Mouse (Mus musculus) lung, adult 2 months (tissue): ENCODE results near the gene Ogfod1.

Experiments used
- CTCF ChIP-seq: fragments of 200-500 bp; IDR thresholded peaks from 2 replicates; pipeline ENCODE4 v1.5.1; 2011; ENCODE audit warnings: mild to moderate bottlenecking, low read length, control low read depth; ENCODE audit not compliant: insufficient read depth
- POLR2A ChIP-seq: fragments of 200-500 bp; IDR thresholded peaks from 2 replicates; pipeline ENCODE4 v1.6.1; 2011; ENCODE audit warnings: low read depth, mild to moderate bottlenecking, control low read depth, low read length, borderline replicate concordance; ENCODE audit errors: extremely low read depth

GRCm38 (mm10) chr8:94009243-94009845 lies 27.7 kb upstream of the Ogfod1 start:
- TF ChIP-seq CTCF (no peak), POLR2A (no peak)
